Mouse (Mus musculus): Measurements from ENCODE around the gene Pml.

DNA sequence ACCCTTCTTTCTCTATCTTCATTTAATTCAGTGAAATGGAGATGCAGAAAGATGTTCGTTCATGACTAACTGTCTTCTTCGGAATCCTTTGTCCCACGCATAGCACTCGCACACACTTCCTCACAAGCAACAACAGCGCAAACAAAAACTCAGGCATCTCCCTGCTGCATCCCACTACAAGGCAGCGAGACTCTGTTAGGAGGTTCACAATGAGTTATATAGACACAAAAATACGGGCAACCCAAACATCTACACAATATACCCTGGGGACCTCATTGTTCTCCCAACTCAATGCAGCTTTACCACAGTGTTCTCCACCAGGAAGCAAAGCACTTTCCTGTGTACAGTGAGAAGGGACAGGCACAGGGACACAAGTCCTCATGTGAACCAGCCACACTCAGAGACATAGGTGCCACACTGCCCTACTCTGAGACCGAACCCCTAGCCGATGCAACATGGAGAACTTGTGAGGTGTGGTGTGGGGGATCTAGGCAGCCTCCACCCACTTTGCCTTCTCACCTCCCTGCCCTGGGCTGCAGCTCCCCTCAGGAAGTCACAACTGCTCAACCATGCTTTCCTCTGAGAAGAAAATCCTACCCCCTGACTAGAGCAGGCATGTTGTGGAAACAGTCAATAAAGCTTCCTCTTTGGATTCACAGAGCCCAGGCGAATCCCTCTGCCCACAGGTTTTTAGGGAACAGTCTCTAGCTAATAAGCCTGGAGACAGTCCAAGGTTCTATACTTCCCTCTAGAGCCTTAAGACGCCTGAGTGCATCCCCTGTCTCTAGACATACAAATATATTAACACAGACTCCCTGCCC lies 49.1 kb downstream of the Pml start:
- TF ChIP-seq EP300 (IDR thresholded peaks at IDR 0.05; ENCODE audit: low read depth) (no peak), CTCF (IDR thresholded peaks at IDR 0.05; ENCODE audit: low read depth) (no peak)
